Mouse (Mus musculus) lung, postnatal 4 days (tissue): ENCODE results near the gene Pecam1.
"Not testable (repeated sequence)": the region's sequence is repeated elsewhere in the genome, so short reads cannot be mapped to it uniquely, and the experiment has no call there.

Experiments
- DNase-seq, 2 experiments: peaks; one replicate each; pipeline ENCODE4 v3.0.0; 2021

Pecam1 gene

GRCm38 (mm10) chr11:106622056-106622455 lies 128.4 kb downstream of the Pecam1 start:
- DNase-seq = no peak

- not testable (repeated sequence) for DNase-seq
These were observed 131.7 kb downstream of the Pecam1 start for GRCm38 (mm10) chr11:106618768-106619167.

DNA sequence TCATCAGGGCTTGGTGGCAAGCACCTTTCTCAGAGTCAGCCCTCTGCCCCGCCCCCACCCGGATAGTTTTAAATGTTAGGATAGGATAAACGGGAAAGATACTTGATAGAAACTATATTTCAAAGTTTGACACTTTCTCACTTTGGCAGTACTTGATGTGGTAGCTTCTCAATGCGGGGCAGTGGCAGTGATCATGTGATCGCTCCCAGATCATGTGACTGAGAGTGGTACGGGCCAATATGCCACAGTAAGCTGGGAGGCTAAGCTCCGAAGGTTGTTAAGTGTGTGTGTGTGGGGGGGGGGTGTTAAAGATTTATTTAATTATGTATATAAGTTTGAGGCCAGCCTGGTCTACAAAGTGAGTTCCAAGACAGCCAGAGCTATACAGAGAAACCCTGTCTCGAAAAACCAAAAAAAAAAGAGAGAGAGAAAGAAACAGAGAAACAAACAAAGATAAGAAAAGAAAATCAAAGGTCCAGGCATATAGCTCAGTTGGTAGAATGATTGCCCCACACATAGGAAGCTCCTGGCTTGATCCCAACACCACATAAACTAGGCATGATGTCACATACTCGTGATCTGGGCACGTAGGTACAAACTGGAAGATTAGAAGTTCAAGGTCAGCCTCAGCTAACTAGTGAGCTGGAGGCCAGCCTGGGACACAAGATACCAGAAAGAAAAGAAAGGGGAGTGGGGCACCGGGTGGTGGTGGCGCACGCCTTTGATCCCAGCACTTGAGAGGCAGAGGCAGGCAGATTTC lies 132.4 kb downstream of the Pecam1 start:
- no peak for DNase-seq

GRCm38 (mm10) chr11:106615561-106615960 lies 134.9 kb downstream of the Pecam1 start:
- DNase-seq = no peak

GRCm38 (mm10) chr11:106614339-106614645 lies 136.1 kb downstream of the Pecam1 start:
- DNase-seq = peak; percentile 37 to 42

DNA sequence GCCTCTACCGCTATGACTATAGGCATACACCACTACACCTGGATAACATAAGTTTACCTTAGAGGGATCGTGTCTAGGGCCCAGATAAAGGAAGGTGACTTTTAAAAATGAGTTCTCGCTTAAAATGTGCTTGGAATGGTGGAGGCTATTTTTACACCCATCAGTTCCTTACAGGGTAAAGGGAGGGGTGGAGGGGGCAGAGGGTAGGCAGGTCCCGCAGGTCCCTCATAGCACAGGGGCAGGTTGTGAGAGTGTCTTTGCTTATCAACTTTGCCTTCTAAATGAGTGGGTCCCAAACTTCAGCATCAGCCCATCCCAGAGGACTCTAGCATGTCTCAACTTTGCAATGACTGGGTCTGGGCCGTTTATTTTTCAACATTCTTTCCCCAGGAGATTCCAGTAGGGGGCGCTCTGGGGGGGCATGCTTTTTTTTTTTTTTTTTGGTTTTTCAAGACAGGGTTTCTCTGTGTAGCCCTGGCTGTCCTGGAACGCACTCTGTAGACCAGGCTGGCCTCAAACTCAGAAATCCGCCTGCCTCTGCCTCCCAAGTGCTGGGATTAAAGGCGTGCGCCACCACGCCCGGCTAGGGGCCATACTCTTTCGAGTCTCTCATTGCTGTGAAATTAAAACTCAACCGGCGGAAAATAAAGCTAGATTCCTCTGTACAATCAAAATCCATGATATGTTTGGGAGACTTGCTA lies 136.6 kb downstream of the Pecam1 start:
- peak in 1 of 2 experiments; percentile 22 for DNase-seq

GRCm38 (mm10) chr11:106612961-106613637 lies 137.3 kb downstream of the Pecam1 start, which contains the start of gene Tex2:
Gene Tex2, minus strand, starts transcription at chr11:106613423.
- peak; percentile 97 to 99 for DNase-seq

GRCm38 (mm10) chr11:106612209-106612960 lies 138.0 kb downstream of the Pecam1 start:
- peak in 1 of 2 experiments; percentile 69 for DNase-seq

- DNase-seq = no peak
These were observed 140.7 kb downstream of the Pecam1 start for GRCm38 (mm10) chr11:106609731-106610130.

DNA sequence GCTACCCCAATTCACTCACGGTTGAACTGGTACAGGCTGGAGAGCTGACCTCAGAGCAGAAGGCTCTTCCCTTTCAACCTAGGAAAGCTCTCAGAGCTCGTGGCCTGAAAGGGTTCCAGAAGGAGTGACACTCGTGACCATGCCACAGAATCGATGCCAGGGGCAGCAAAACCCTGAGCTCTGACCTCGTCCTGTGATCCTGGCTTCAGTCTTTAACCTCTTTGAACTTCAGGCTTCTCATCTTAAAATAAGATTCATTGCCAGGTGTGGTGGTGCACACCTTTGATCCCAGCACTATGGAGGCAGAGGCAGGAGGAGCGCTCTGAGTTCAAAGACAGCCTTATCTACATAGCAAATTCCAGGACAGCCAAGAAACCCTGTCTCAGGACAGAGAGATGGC lies 143.1 kb downstream of the Pecam1 start:
- no peak for DNase-seq

DNA sequence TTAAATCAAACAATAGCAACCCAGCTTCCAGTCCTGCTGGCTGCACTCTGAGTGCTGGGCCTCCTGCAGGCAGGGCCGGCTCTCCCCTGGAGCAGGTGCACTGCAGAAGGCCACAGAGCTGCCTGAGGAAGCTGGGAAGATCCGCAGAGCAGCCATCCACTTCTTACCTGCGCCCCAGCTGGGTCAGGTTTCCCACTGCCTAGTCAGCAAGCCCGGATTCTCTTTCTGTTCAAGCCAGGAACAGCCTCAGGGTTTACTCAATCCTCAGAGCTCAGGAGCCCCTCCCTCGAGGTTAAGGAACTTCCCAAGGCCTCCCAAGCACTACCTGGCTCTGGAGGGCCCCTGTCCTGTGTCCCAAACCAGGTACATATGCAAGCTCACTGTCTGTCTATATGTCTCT lies 144.4 kb downstream of the Pecam1 start:
- no peak for DNase-seq
